Mouse (Mus musculus) CH12.LX (cell line): Measurements from ENCODE around the gene Rhox1. TPM values are rescaled to one million over a fixed set of nuclear protein-coding genes. Genes with fewer than 3 reads are reported as not detected.

Experiments used
- DNase-seq: peaks from one replicate; pipeline ENCODE4 v3.0.0-alpha.2; 2013; ENCODE audit errors: extremely low read depth
- H3K27ac ChIP-seq: 2 replicates; pipeline ENCODE4 v1.5.1; 2012; ENCODE audit warnings: low read depth, mild to moderate bottlenecking, control low read depth, moderate library complexity; ENCODE audit not compliant: insufficient read depth
- H3K27me3 ChIP-seq: replicated peaks from 2 replicates; pipeline ENCODE3; 2012; ENCODE audit warnings: inconsistent platforms
- H3K36me3 ChIP-seq, 2 experiments: replicated peaks in 1 of 2; 2 replicates each; pipeline versions ENCODE3 to v1.6.1; 2012; ENCODE audit warnings: inconsistent platforms in 1 of 2, low read length in 1 of 2, mild to moderate bottlenecking in 1 of 2, mixed read lengths in 1 of 2, moderate library complexity in 1 of 2; ENCODE audit not compliant: control insufficient read depth in 1 of 2, insufficient read depth in 1 of 2
- H3K4me1 ChIP-seq, 2 experiments: 2 replicates each; pipeline ENCODE4 v1.6.1; 2012; ENCODE audit warnings: inconsistent platforms in 1 of 2, moderate library complexity in 1 of 2; ENCODE audit not compliant: insufficient read depth in 2 of 2, control insufficient read depth in 1 of 2
- H3K4me2 ChIP-seq: 2 replicates; pipeline ENCODE4 v1.6.1; 2012; ENCODE audit warnings: low read depth, mild to moderate bottlenecking, control low read depth; ENCODE audit not compliant: poor library complexity, insufficient read depth, severe bottlenecking
- H3K4me3 ChIP-seq, 3 experiments: fragments of 150-350 bp in 1 of 3; sonication (generic) in 1 of 3; replicated peaks in 1 of 3; 2 replicates each; pipeline versions ENCODE3 to v1.5.1; 2011 to 2012; ENCODE audit warnings: low read depth in 2 of 3, low read length in 2 of 3, mild to moderate bottlenecking in 2 of 3, moderate library complexity in 2 of 3, control low read depth in 1 of 3, improper control_type of control experiment in 1 of 3, inconsistent platforms in 1 of 3, mixed read lengths in 1 of 3; ENCODE audit not compliant: poor library complexity in 1 of 3
- H3K79me2 ChIP-seq: replicated peaks from 2 replicates; pipeline ENCODE4 v1.6.1; 2012; ENCODE audit warnings: mild to moderate bottlenecking, moderate library complexity; ENCODE audit not compliant: control insufficient read depth, poor library complexity, insufficient read depth, severe bottlenecking; ENCODE audit errors: extremely low read depth
- H3K9ac ChIP-seq: 2 replicates; pipeline ENCODE4 v1.6.1; 2012; ENCODE audit warnings: low read depth, mild to moderate bottlenecking, control low read depth, moderate library complexity; ENCODE audit not compliant: insufficient read depth
- H3K9me3 ChIP-seq: replicated peaks from 2 replicates; pipeline ENCODE3; 2012; ENCODE audit warnings: low read length, inconsistent platforms, mixed read lengths
- CHD2 ChIP-seq: IDR thresholded peaks from 2 replicates; pipeline ENCODE4 v1.6.1; 2011; ENCODE audit warnings: low read length, improper control_type of control experiment
- CTCF ChIP-seq, 2 experiments: IDR thresholded peaks in 1 of 2; conservative IDR thresholded peaks in 1 of 2; 2 replicates each; pipeline ENCODE4 v1.5.1; 2011 to 2012; ENCODE audit warnings: low read depth in 2 of 2, low read length in 2 of 2, improper control_type of control experiment in 1 of 2, inconsistent platforms in 1 of 2, mild to moderate bottlenecking in 1 of 2, moderate library complexity in 1 of 2
- E2F4 ChIP-seq: IDR thresholded peaks from 2 replicates; pipeline ENCODE4 v1.6.1; 2011; ENCODE audit warnings: low read depth, low read length, improper control_type of control experiment; ENCODE audit not compliant: insufficient replicate concordance
- EP300 ChIP-seq: IDR thresholded peaks from 2 replicates; pipeline ENCODE4 v1.6.1; 2011; ENCODE audit warnings: low read length, improper control_type of control experiment
- GABPA ChIP-seq: IDR thresholded peaks from 2 replicates; pipeline ENCODE4 v1.6.1; 2012; ENCODE audit warnings: low read depth, low read length, improper control_type of control experiment, inconsistent platforms; ENCODE audit not compliant: insufficient replicate concordance
- IRF4 ChIP-seq: IDR thresholded peaks from 2 replicates; pipeline ENCODE4 v1.6.1; 2014; ENCODE audit warnings: low read depth, mild to moderate bottlenecking, inconsistent platforms, low read length, improper control_type of control experiment
- JUND ChIP-seq: conservative IDR thresholded peaks from 2 replicates; pipeline ENCODE4 v1.6.1; 2011; ENCODE audit warnings: low read depth, low read length, improper control_type of control experiment
- MAX ChIP-seq: IDR thresholded peaks from 2 replicates; pipeline ENCODE4 v1.6.1; 2011; ENCODE audit warnings: low read length, improper control_type of control experiment
- MXI1 ChIP-seq: IDR thresholded peaks from 2 replicates; pipeline ENCODE4 v1.6.1; 2011; ENCODE audit warnings: mild to moderate bottlenecking, low read depth, low read length, improper control_type of control experiment
- POLR2A ChIP-seq: IDR thresholded peaks from 2 replicates; pipeline ENCODE4 v1.6.1; 2011; ENCODE audit warnings: low read depth, mild to moderate bottlenecking, improper control_type of control experiment, low read length
- POLR2AphosphoS2 ChIP-seq: IDR thresholded peaks from 2 replicates; pipeline ENCODE4 v1.6.1; 2011; ENCODE audit warnings: low read depth, low read length, improper control_type of control experiment
- RCOR1 ChIP-seq: conservative IDR thresholded peaks from 2 replicates; pipeline ENCODE4 v1.6.1; 2012; ENCODE audit warnings: low read depth, mild to moderate bottlenecking, inconsistent platforms, low read length, improper control_type of control experiment
- SIN3A ChIP-seq: IDR thresholded peaks from 2 replicates; pipeline ENCODE4 v1.6.1; 2012; ENCODE audit warnings: low read length, improper control_type of control experiment, inconsistent platforms
- TCF12 ChIP-seq: IDR thresholded peaks from 2 replicates; pipeline ENCODE4 v1.6.1; 2014; ENCODE audit warnings: low read depth, mild to moderate bottlenecking, inconsistent platforms, low read length, improper control_type of control experiment
- UBTF ChIP-seq: IDR thresholded peaks from 2 replicates; pipeline ENCODE4 v1.6.1; 2012; ENCODE audit warnings: low read depth, mild to moderate bottlenecking, inconsistent platforms, low read length, improper control_type of control experiment, moderate library complexity
- USF2 ChIP-seq: conservative IDR thresholded peaks from 2 replicates; pipeline ENCODE4 v1.6.1; 2011; ENCODE audit warnings: low read depth, low read length, improper control_type of control experiment
- ZMIZ1 ChIP-seq: IDR thresholded peaks from 2 replicates; pipeline ENCODE4 v1.6.1; 2012; ENCODE audit warnings: low read depth, mild to moderate bottlenecking, inconsistent platforms, low read length, improper control_type of control experiment
- dilution Hi-C: fragments of 300-500 bp; cut with MboI; formaldehyde crosslinking; loops from 2 replicates; pipeline ENCODE4 v1.14.3; 2020; ENCODE audit warnings: low sequenced_read_pairs; ENCODE audit not compliant: extremely low pct_unique_long_range_greater_than_20kb, extremely low pct_ligation_motif_present
- in situ Hi-C: fragments of 300-500 bp; cut with MboI; formaldehyde crosslinking; loops from 3 replicates; pipeline ENCODE4 v1.14.3; 2019; ENCODE audit warnings: low sequenced_read_pairs, low pct_ligation_motif_present, low pct_unique_long_range_greater_than_20kb, mixed read lengths
- polyA plus RNA-seq: library from polyadenylated mRNA; unstranded; fragments of >175 nt; gene quantifications from 2 replicates; pipeline ENCODE4 v1.2.1, GENCODE M21; 2012; ENCODE audit warnings: low read depth; ENCODE audit not compliant: insufficient read length
- total RNA-seq, 2 experiments: library from RNA; depleted of rRNA; stranded (reverse); fragments of 300-350 nt in 1 of 2; fragments of >200 nt in 1 of 2; gene quantifications; 2 replicates each; pipeline ENCODE4 v1.2.3; 2012 to 2014

Rhox1 gene
- total and polyA plus RNA-seq, 3 experiments = not detected

- no peaks in the 10 kb centered on the region for H3K4me1 ChIP-seq
- H3K27me3 ChIP-seq = no peaks in the 10 kb centered on the region
- no peak for DNase-seq
- no peaks in the 10 kb centered on the region for H3K79me2 ChIP-seq
- H3K27ac ChIP-seq = no peak within 1 kb of the TSS
- in situ Hi-C loops = no loop called here
- no peak for TF ChIP-seq CTCF (conservative IDR thresholded peaks at IDR 0.05 in 1 of 2, IDR thresholded peaks at IDR 0.05 in 1 of 2; ENCODE audit: low read depth in 2 of 2, low read length in 2 of 2)
- TF ChIP-seq JUND = no peak
- no peak for TF ChIP-seq UBTF
- TF ChIP-seq IRF4 = no peak
- no peak for TF ChIP-seq POLR2AphosphoS2
- TF ChIP-seq POLR2A = no peak
- TF ChIP-seq TCF12 = no peak
- no peak for TF ChIP-seq SIN3A
- TF ChIP-seq E2F4 = no peak
- TF ChIP-seq EP300 = no peak
- no peak for TF ChIP-seq MAX
- no peak for TF ChIP-seq RCOR1
- TF ChIP-seq ZMIZ1 = no peak
- H3K4me3 ChIP-seq = no peak within 1 kb of the TSS
- no peak within 1 kb of the TSS for H3K9ac ChIP-seq
- H3K4me2 ChIP-seq = no peak within 1 kb of the TSS
- H3K9me3 ChIP-seq = no peaks in the 10 kb centered on the region
- dilution Hi-C loops = no loop called here
- H3K36me3 ChIP-seq = no peaks in the 10 kb centered on the region
Observed at GRCm38 (mm10) chrX:37210941-37211340, 11.1 kb downstream of the Rhox1 start, which contains the start of gene Gm9. TSS of gene Gm9 (minus strand) at chrX:37211041.

GRCm38 (mm10) chrX:37198676-37199075, 23.4 kb downstream of the Rhox1 start:
- in situ Hi-C loops (no loop called here), dilution Hi-C loops (no loop called here)
- H3K79me2 ChIP-seq = no peaks in the 10 kb centered on the region
- H3K4me1 ChIP-seq = no peaks in the 10 kb centered on the region
- no peaks in the 10 kb centered on the region for H3K27me3 ChIP-seq
- H3K9ac ChIP-seq = no peak overlapping the region
- H3K4me2 ChIP-seq = no peak overlapping the region
- H3K36me3 ChIP-seq = no peaks in the 10 kb centered on the region
- no peak overlapping the region for H3K4me3 ChIP-seq
- H3K9me3 ChIP-seq = no peaks in the 10 kb centered on the region
- H3K27ac ChIP-seq = no peak overlapping the region
- no peak for TF ChIP-seq USF2
- no peak for TF ChIP-seq EP300
- no peak for TF ChIP-seq MXI1
- TF ChIP-seq GABPA = no peak
- no peak for TF ChIP-seq ZMIZ1
- no peak for TF ChIP-seq CHD2
- TF ChIP-seq CTCF (conservative IDR thresholded peaks at IDR 0.05 in 1 of 2, IDR thresholded peaks at IDR 0.05 in 1 of 2; ENCODE audit: low read depth in 2 of 2, low read length in 2 of 2) = no peak
- TF ChIP-seq, all 38 proteins: peak for 0
- DNase-seq = no peak
